Comparison of ENCODE assay signal across 17 mouse cellular contexts in the genomic region with DNA sequence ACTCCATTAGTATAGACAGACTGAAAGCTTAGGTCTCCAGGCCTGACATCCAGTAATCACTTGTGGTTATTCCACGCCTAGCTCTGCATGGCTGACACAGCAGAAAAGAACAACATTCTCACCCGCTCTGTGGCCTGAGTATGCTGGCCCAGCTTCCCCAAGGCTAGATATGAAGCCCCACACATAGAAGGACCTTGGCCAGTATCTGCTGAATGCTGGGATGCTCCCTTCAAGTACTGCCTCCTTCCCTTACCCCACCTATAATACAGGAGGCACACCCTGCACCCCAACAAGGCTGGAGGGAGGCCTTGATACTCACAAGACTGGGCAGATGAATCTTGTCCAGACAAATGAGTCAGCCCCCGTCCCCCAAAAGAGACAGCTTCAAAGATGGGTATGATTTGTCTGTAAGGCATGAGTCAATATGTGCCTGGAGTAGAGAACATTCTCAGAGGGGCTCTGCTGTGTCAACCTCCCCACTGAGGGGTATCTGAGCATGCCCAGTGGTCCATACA. TPM values are rescaled to one million over a fixed set of nuclear protein-coding genes. Genes with fewer than 3 reads are reported as not detected.
DNase-seq lines count a peak whose midpoint lies in the region; ATAC-seq lines count a peak whose summit lies in the region.
"Had no signal": no experiment of that assay in that cellular context is flagged by ENCODE, and none has a peak within 500 bp of the region (broad histone marks: within the 10 kb centered on the region; RNA-seq: fewer than 3 reads in every experiment).

No protein-coding gene starts in this region.

- H3K27ac ChIP-seq in hindbrain, embryonic 13.5 days, result peak overlapping the region; percentile 65; the same call in 1 of the 2 replicates
- no peak overlapping the region; the same call in 1 of the 2 replicates for H3K27ac ChIP-seq in hindbrain, embryonic 14.5 days
- H3K27ac ChIP-seq in neural tube, embryonic 13.5 days (replicated peaks), result peak overlapping the region; percentile 33; the same call in 1 of the 2 replicates
- no peak overlapping the region for H3K27ac ChIP-seq in intestine, embryonic 15.5 days
- H3K27ac ChIP-seq: embryonic facial prominence, embryonic 15.5 days; limb, embryonic 12.5 days; macrophage had no signal

- H3K27me3 ChIP-seq in hindbrain, embryonic 13.5 days, result peaks cover 24% of the 10 kb centered on the region
- H3K27me3 ChIP-seq in hindbrain, embryonic 14.5 days (ENCODE audit: control insufficient read depth, insufficient read depth, low read length), result peaks cover 16% of the 10 kb centered on the region
- peaks cover 26% of the 10 kb centered on the region for H3K27me3 ChIP-seq in neural tube, embryonic 13.5 days
- H3K27me3 ChIP-seq in intestine, embryonic 15.5 days (replicated peaks), result peaks cover 14% of the 10 kb centered on the region

- no peaks in the 10 kb centered on the region for H3K9me3 ChIP-seq in hindbrain, embryonic 13.5 days
- H3K9me3 ChIP-seq in hindbrain, embryonic 14.5 days (ENCODE audit: control insufficient read depth, low read length), result no peaks in the 10 kb centered on the region
- no peaks in the 10 kb centered on the region for H3K9me3 ChIP-seq in neural tube, embryonic 13.5 days
- no peaks in the 10 kb centered on the region for H3K9me3 ChIP-seq in intestine, embryonic 15.5 days
- H3K9me3 ChIP-seq: embryonic facial prominence, embryonic 15.5 days; limb, embryonic 12.5 days had no signal

- H3K36me3 ChIP-seq in hindbrain, embryonic 13.5 days, result no peaks in the 10 kb centered on the region
- no peaks in the 10 kb centered on the region for H3K36me3 ChIP-seq in hindbrain, embryonic 14.5 days (replicated peaks; ENCODE audit: control insufficient read depth, insufficient read depth)
- no peaks in the 10 kb centered on the region for H3K36me3 ChIP-seq in neural tube, embryonic 13.5 days
- H3K36me3 ChIP-seq in intestine, embryonic 15.5 days, result no peaks in the 10 kb centered on the region
- H3K36me3 ChIP-seq: embryonic facial prominence, embryonic 15.5 days; limb, embryonic 12.5 days had no signal

- H3K4me2 ChIP-seq in hindbrain, embryonic 13.5 days, result no peak overlapping the region
- no peak overlapping the region for H3K4me2 ChIP-seq in hindbrain, embryonic 14.5 days (replicated peaks)
- H3K4me2 ChIP-seq in neural tube, embryonic 13.5 days, result no peak overlapping the region
- no peak overlapping the region for H3K4me2 ChIP-seq in intestine, embryonic 15.5 days (replicated peaks)
- H3K4me2 ChIP-seq: embryonic facial prominence, embryonic 15.5 days; limb, embryonic 12.5 days; liver, embryonic 11.5 days had no signal

- peaks cover 54% of the 10 kb centered on the region for H3K4me1 ChIP-seq in hindbrain, embryonic 13.5 days (replicated peaks)
- peaks cover 26% of the 10 kb centered on the region for H3K4me1 ChIP-seq in hindbrain, embryonic 14.5 days (replicated peaks; ENCODE audit: control insufficient read depth, insufficient read depth, low read length)
- H3K4me1 ChIP-seq in neural tube, embryonic 13.5 days (replicated peaks), result peaks cover 68% of the 10 kb centered on the region
- no peaks in the 10 kb centered on the region for H3K4me1 ChIP-seq in intestine, embryonic 15.5 days (replicated peaks)

- DNase-seq in hindbrain, embryonic 14.5 days (ENCODE audit: low spot score), result no peak
- no peak for DNase-seq in neural tube, embryonic 10.5 days (ENCODE audit: extremely low spot score, low spot score)
- DNase-seq in adrenal gland, postnatal 10 days, result peak; percentile 53
- no peak for DNase-seq in frontal cortex, postnatal 36 days (ENCODE audit: low spot score in 2 of 2)
- no peak for DNase-seq in frontal cortex, adult 2 months (ENCODE audit: extremely low spot score in 1 of 2, low spot score in 1 of 2)
- DNase-seq: liver, postnatal 0 days; thymus, postnatal 14 days had no signal

- no peak overlapping the region for H3K9ac ChIP-seq in hindbrain, embryonic 13.5 days
- no peak overlapping the region for H3K9ac ChIP-seq in hindbrain, embryonic 14.5 days
- H3K9ac ChIP-seq in neural tube, embryonic 13.5 days, result no peak overlapping the region
- H3K9ac ChIP-seq in intestine, embryonic 15.5 days, result no peak overlapping the region
- H3K9ac ChIP-seq: embryonic facial prominence, embryonic 15.5 days; limb, embryonic 12.5 days; liver, postnatal 0 days had no signal

- 82% methylated on average over 3 of the region's 3 CpGs for WGBS in hindbrain, embryonic 13.5 days
- WGBS in hindbrain, embryonic 14.5 days, result 84% methylated on average over 3 of the region's 3 CpGs
- WGBS in neural tube, embryonic 13.5 days, result 84% methylated on average over 3 of the region's 3 CpGs
- 81% methylated on average over 3 of the region's 3 CpGs for WGBS in intestine, embryonic 15.5 days

- no peak for ATAC-seq in hindbrain, embryonic 13.5 days (ENCODE audit: low FRiP score)
- no peak for ATAC-seq in hindbrain, embryonic 14.5 days (ENCODE audit: low FRiP score)
- no peak for ATAC-seq in neural tube, embryonic 13.5 days (ENCODE audit: low read depth)
- peak; percentile 35 for ATAC-seq in intestine, embryonic 15.5 days
- ATAC-seq: inflammation-experienced regulatory T-cells, adult 6 months had no signal

- H3K4me3 ChIP-seq in hindbrain, embryonic 13.5 days, result no peak overlapping the region
- no peak overlapping the region for H3K4me3 ChIP-seq in hindbrain, embryonic 14.5 days (replicated peaks; ENCODE audit: low read length)
- no peak overlapping the region for H3K4me3 ChIP-seq in neural tube, embryonic 13.5 days
- H3K4me3 ChIP-seq in intestine, embryonic 15.5 days (replicated peaks), result no peak overlapping the region
- H3K4me3 ChIP-seq: embryonic facial prominence, embryonic 15.5 days; limb, embryonic 12.5 days had no signal

RNA-seq across cellular contexts. Expression of a gene that starts 6.8 kb away (rescaled TPM):
- polyA plus RNA-seq in hindbrain, embryonic 13.5 days (2015; fragmentation: Nextera tagmentation; extraction: Ambion mirVana), result 18.0 and 18.3 TPM in 2 replicates
- 8.5 and 10.4 TPM in 2 replicates for polyA plus RNA-seq in hindbrain, embryonic 14.5 days (2014; fragmentation: Nextera tagmentation; extraction: Ambion mirVana)
- 32.3 and 42.1 TPM in 2 replicates for polyA plus RNA-seq in neural tube, embryonic 13.5 days (2015; fragmentation: Nextera tagmentation; extraction: Ambion mirVana)
- total RNA-seq in adrenal gland, postnatal 10 days (2021), result 1 to 10 TPM; 5.5 to 6.0 TPM
- 3.0 and 3.2 TPM in 2 replicates for polyA plus RNA-seq in intestine, embryonic 15.5 days (2015; fragmentation: Nextera tagmentation; extraction: Ambion mirVana)
- 12.3 and 12.5 TPM in 2 replicates for polyA plus RNA-seq in frontal cortex, adult 2 months (2012; rRNA removed)
- total RNA-seq: heart, adult 8-10 months; neutrophil, adult 5-6 weeks had no signal
- polyA plus RNA-seq: inflammation-experienced regulatory T-cells, adult 6 months; macrophage had no signal

Comparison
In these comparisons a context has a peak if more than half of its experiments do, and no peak if none do; other contexts are left out.
1. H3K27ac ChIP-seq: peak in hindbrain, embryonic 13.5 days (single experiment) and neural tube, embryonic 13.5 days (single experiment); none in hindbrain, embryonic 14.5 days (single experiment) and intestine, embryonic 15.5 days (single experiment).